Comparison of ENCODE assay signal across 12 mouse cellular contexts in the genomic region with DNA sequence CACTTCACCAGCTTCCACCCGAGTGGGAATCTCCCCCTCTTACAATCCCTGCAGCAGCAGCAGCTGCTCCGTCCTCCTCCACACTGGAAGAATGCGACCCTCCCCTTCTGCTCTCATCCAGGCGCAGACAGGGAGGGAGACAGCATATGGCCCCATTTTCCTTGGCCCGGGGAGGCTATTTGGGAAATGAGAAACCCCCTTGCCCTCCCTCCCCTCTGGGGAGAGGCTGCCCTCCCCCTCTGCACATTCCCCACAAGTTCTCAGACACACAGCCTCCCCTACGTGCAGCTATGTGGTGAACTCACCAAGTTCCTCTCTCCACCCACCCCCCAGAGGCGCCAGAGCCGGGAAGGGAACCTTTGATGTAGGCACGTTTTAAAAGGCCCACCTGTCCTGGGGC. TPM values are rescaled to one million over a fixed set of nuclear protein-coding genes. Genes with fewer than 3 reads are reported as not detected.
A peak's percentile ranks its signal among the peaks of the same experiment; 100 is the strongest.
DNase-seq lines count a peak whose midpoint lies in the region; ATAC-seq lines count a peak whose summit lies in the region.
"Had no signal": no experiment of that assay in that cellular context is flagged by ENCODE, and none has a peak within 500 bp of the region (broad histone marks: within the 10 kb centered on the region; RNA-seq: fewer than 3 reads in every experiment).

No protein-coding gene starts in this region.

- H3K4me1 ChIP-seq in hindbrain, embryonic 14.5 days (replicated peaks; ENCODE audit: control insufficient read depth, insufficient read depth, low read length) = peaks cover 9% of the 10 kb centered on the region
- peaks cover 46% of the 10 kb centered on the region for H3K4me1 ChIP-seq in neural tube, embryonic 13.5 days (replicated peaks)

- H3K4me2 ChIP-seq in hindbrain, embryonic 14.5 days (replicated peaks) = no peak overlapping the region
- H3K4me2 ChIP-seq in neural tube, embryonic 13.5 days = no peak overlapping the region

- no peak overlapping the region for H3K4me3 ChIP-seq in hindbrain, embryonic 14.5 days (replicated peaks; ENCODE audit: low read length)
- no peak overlapping the region for H3K4me3 ChIP-seq in neural tube, embryonic 13.5 days

- H3K9ac ChIP-seq in hindbrain, embryonic 14.5 days = no peak overlapping the region
- H3K9ac ChIP-seq in neural tube, embryonic 13.5 days = peak overlapping the region; percentile 59

- peak; percentile 38 for DNase-seq in embryo, embryonic 10 days (ENCODE audit: low spot score)
- no peak for DNase-seq in embryo, embryonic 9.5 days (ENCODE audit: extremely low spot score)
- peak; percentile 59 for DNase-seq in kidney, postnatal 10 days
- DNase-seq in kidney, postnatal 36 days = no peak
- DNase-seq in hindbrain, embryonic 14.5 days (ENCODE audit: low spot score) = no peak
- no peak for DNase-seq in right cerebral cortex, adult 18-20 months
- DNase-seq: adrenal gland, adult 2 months; cerebellum, adult 9-10 months; left cerebral cortex, postnatal 4 days had no signal

- WGBS in hindbrain, embryonic 14.5 days = 9% methylated on average over 9 of the region's 9 CpGs
- WGBS in neural tube, embryonic 13.5 days = 3% methylated on average over 9 of the region's 9 CpGs

- H3K9me3 ChIP-seq in hindbrain, embryonic 14.5 days (ENCODE audit: control insufficient read depth, low read length) = no peaks in the 10 kb centered on the region
- H3K9me3 ChIP-seq in neural tube, embryonic 13.5 days = no peaks in the 10 kb centered on the region
- H3K9me3 ChIP-seq: G1E had no signal

- H3K27ac ChIP-seq in hindbrain, embryonic 14.5 days = peak overlapping the region; percentile 14; the same call in 1 of the 2 replicates
- H3K27ac ChIP-seq in neural tube, embryonic 13.5 days (replicated peaks) = peak overlapping the region; percentile 49

- ATAC-seq in hindbrain, embryonic 14.5 days (ENCODE audit: low FRiP score) = no peak; the same call in 1 of the 2 replicates
- ATAC-seq in neural tube, embryonic 13.5 days (ENCODE audit: low read depth) = peak; percentile 45; the same call in 1 of the 2 replicates
- no peak for ATAC-seq in cerebellum, adult (ENCODE audit: insufficient number of reproducible peaks, low FRiP score, low TSS enrichment)

- H3K36me3 ChIP-seq in hindbrain, embryonic 14.5 days (replicated peaks; ENCODE audit: control insufficient read depth, insufficient read depth) = no peaks in the 10 kb centered on the region
- no peaks in the 10 kb centered on the region for H3K36me3 ChIP-seq in neural tube, embryonic 13.5 days
- H3K36me3 ChIP-seq: G1E had no signal

- H3K27me3 ChIP-seq in hindbrain, embryonic 14.5 days (ENCODE audit: control insufficient read depth, insufficient read depth, low read length) = 0 out of 2 replicates have a peak, but pooled peaks cover 10% of the 10 kb centered on the region
- peaks cover 3% of the 10 kb centered on the region; the same call in 1 of the 2 replicates for H3K27me3 ChIP-seq in neural tube, embryonic 13.5 days

RNA-seq across cellular contexts. Expression of gene Smug1, which starts 51.6 kb away (rescaled TPM):
- 37.6 and 40.8 TPM in 2 replicates for polyA plus RNA-seq in hindbrain, embryonic 14.5 days (2014; fragmentation: Nextera tagmentation; extraction: Ambion mirVana)
- 36.1 and 41.0 TPM in 2 replicates for polyA plus RNA-seq in neural tube, embryonic 13.5 days (2015; fragmentation: Nextera tagmentation; extraction: Ambion mirVana)

Comparison
In these comparisons a context has a peak if more than half of its experiments do, and no peak if none do; other contexts are left out.
1. DNase-seq: peak in embryo, embryonic 10 days (single experiment) and kidney, postnatal 10 days (single experiment); none in embryo, embryonic 9.5 days (single experiment), kidney, postnatal 36 days (0 of 2), hindbrain, embryonic 14.5 days (single experiment) and right cerebral cortex, adult 18-20 months (single experiment).